Mouse (Mus musculus) C2C12 (cell line): Measurements from ENCODE around the gene Hoxb4.

Source experiments
- CEBPB ChIP-seq: IDR thresholded peaks from one replicate; pipeline ENCODE4 v1.6.1; 2011; ENCODE audit warnings: low read depth, mild to moderate bottlenecking, control low read depth, moderate library complexity
- CTCF ChIP-seq: IDR thresholded peaks from one replicate; pipeline ENCODE4 v1.5.1; 2011; ENCODE audit not compliant: control insufficient read depth, insufficient read depth, insufficient read length
- FOSL1 ChIP-seq: IDR thresholded peaks from one replicate; pipeline ENCODE4 v1.8.0; 2011; ENCODE audit warnings: mild to moderate bottlenecking, low read length; ENCODE audit not compliant: poor library complexity, insufficient read depth, severe bottlenecking
- MAX ChIP-seq: IDR thresholded peaks from one replicate; pipeline ENCODE4 v1.6.1; 2011; ENCODE audit warnings: mild to moderate bottlenecking, control low read depth
- MYOD1 ChIP-seq: IDR thresholded peaks from one replicate; pipeline ENCODE4 v1.6.1; 2011; ENCODE audit warnings: low read depth; ENCODE audit not compliant: control insufficient read depth, insufficient read length
- MYOG ChIP-seq: IDR thresholded peaks from one replicate; pipeline ENCODE4 v1.6.1; 2011; ENCODE audit not compliant: control insufficient read depth, insufficient read length; ENCODE audit errors: extremely low read depth
- USF1 ChIP-seq: IDR thresholded peaks from one replicate; pipeline ENCODE4 v1.6.1; 2011; ENCODE audit warnings: low read depth, mild to moderate bottlenecking, control low read depth, moderate library complexity

GRCm38 (mm10) chr11:96345893-96346806, 28.1 kb downstream of the Hoxb4 start:
- no peak for TF ChIP-seq CTCF
- TF ChIP-seq MAX = no peak
- TF ChIP-seq MYOD1 = no peak
- TF ChIP-seq USF1 = no peak
- TF ChIP-seq CEBPB = no peak
- TF ChIP-seq MYOG = no peak
- no peak for TF ChIP-seq FOSL1
